Mouse (Mus musculus) lung, embryonic 15.5 days (tissue): ENCODE data around the gene Apcs. TPM values are rescaled to one million over a fixed set of nuclear protein-coding genes. Genes with fewer than 3 reads are reported as not detected.

Experiments used
- polyA plus RNA-seq: library from polyadenylated mRNA; unstranded; fragments of >200 nt; fragmentation: Nextera tagmentation; extraction: Ambion mirVana; gene quantifications from 2 replicates; pipeline ENCODE4 v1.2.1, GENCODE M21; 2015

The Apcs gene
- polyA plus RNA-seq, 1 experiment from 2014 or later = 0.26 TPM

Other genes starting within 250 kb of the Apcs start
- 0.09 and 0.30 TPM in 2 replicates for gene Crp, start 197.0 kb downstream of the Apcs start, polyA plus RNA-seq
- gene Olfr16, start 55.4 kb upstream of the Apcs start, polyA plus RNA-seq = not detected in 2 replicates
- gene Olfr1408, start 242.3 kb upstream of the Apcs start, polyA plus RNA-seq = not detected in 2 replicates